Mouse (Mus musculus) erythroblast, embryonic 14.5 days (primary cell): ENCODE results near the gene Hepacam2.

Source experiments
- GATA1 ChIP-seq: IDR thresholded peaks from 2 replicates; pipeline ENCODE4 v1.6.1; 2012; ENCODE audit warnings: low read length, inconsistent platforms, mixed read lengths
- TAL1 ChIP-seq: IDR thresholded peaks from 3 replicates; pipeline ENCODE4 v1.6.1; 2012; ENCODE audit warnings: low read length, inconsistent platforms, mixed read lengths

DNA sequence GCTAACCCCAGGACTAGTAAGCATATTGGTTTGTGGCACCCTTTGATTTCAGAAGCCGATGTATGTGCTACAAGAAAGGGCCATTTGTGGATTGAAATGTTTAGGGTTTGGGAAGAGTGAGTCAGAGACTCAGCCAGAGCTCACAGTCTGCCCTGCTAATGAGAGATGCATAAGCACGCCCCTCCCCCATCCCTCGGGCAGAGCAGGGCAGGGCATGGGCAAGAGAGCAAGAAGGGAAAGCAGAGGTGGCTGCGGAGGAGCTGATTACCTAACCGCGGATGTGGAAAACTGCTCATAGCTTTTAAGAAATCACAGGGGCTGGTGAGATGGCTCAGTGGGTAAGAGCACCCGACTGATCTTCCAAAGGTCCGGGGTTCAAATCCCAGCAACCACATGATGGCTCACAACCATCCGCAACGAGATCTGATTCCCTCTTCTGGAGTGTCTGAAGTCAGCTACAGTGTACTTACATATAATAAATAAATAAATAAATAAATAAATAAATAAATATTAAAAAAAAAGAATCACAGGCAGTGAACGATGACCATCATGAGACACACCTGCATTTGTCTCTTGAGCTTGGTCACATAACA is 42.1 kb downstream of the Hepacam2 start:
- TF ChIP-seq TAL1: no peak
- no peak for TF ChIP-seq GATA1
